Mouse (Mus musculus): ENCODE data around the gene Zfp607b. TPM values are rescaled to one million over a fixed set of nuclear protein-coding genes. Genes with fewer than 3 reads are reported as not detected.

Zfp607b gene
- polyA plus RNA-seq (2015; fragmentation: Nextera tagmentation; extraction: Ambion mirVana), result 4.0 and 5.4 TPM in 2 replicates

DNA sequence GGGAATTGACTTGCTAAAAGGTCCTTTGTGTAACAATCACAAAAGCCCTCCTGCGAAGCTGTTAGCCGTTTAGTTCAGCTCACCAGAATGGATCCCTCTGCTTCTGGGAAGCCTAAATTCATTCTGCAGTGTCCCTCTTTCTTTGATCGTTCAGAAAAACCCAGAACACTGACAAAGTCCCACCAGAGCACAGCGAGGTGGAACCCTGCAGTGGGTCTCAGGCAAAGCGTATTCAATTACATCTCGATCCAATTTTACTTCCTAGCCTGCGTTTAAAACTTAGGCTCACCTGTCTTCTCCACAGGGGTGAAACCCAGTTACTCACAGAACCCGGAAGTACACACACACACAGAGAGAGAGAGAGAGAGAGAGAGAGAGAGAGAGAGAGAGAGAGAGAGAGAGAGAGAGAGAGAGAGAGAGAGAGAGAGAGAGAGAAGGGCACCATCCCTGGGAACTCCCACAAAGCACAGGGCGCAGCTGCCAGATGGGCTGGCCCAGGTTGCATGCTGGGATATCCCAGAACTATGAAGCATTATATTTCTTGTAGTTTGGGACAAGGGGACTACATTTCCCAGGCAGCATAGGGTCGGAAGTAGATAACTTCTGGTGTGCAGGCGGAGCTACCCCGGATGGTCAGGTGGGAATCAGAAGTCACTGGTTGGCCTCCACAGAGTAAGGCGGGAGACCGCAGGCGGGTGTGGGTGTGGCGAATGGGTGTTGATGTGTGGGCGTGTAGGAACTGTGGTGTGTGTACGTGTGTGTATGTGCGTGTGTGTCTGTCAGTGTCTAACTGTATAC is at the start of gene Zfp607b:
Gene Zfp607b, plus strand, starts transcription at position 526 of the 798 bp plus-strand sequence.
- peak within 1 kb of the TSS; percentile 49 for H3K4me3 ChIP-seq (ENCODE audit: low read length)
- H3K27me3 ChIP-seq (ENCODE audit: insufficient read depth, low read length), result no peaks in the 10 kb centered on the region
- peak within 1 kb of the TSS; percentile 65 for H3K9ac ChIP-seq (replicated peaks; ENCODE audit: low read length)
- H3K36me3 ChIP-seq (ENCODE audit: insufficient read depth, low read length), result no peaks in the 10 kb centered on the region
- under 1% methylated on average over 19 of the region's 19 CpGs for WGBS
- peaks cover 10% of the 10 kb centered on the region; the same call in 1 of the 2 replicates for H3K4me1 ChIP-seq (ENCODE audit: insufficient read depth, low read length)
- peak within 1 kb of the TSS; percentile 43 for H3K27ac ChIP-seq (ENCODE audit: low read length)
- peak within 1 kb of the TSS; percentile 60 for H3K4me2 ChIP-seq (replicated peaks; ENCODE audit: low read depth, low read length)
- no peaks in the 10 kb centered on the region for H3K9me3 ChIP-seq (ENCODE audit: low read length)
- peak; percentile 99 for ATAC-seq (ENCODE audit: low FRiP score, low TSS enrichment)

DNA sequence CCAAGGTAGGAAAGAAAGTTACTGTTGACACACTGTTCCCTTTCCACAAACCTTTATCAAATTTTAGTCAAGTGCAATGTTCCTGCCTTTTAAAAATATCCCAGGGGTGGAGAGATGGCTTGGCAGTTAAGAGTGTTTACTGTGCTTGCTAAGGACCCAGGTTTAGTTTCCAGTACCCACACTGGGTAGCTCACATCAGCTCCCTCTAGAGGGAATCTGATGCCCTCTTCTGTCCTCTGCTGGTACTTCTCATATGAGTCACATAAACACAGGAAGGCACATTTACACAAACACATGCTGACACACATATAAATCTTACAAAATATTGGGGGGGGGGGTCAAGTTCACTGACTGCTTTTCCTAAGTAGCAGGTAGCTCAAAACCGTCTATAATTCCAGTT is 44.7 kb upstream of the Zfp607b start:
- Histone ChIP-seq H3K27ac (ENCODE audit: low read length) (no peak overlapping the region), H3K4me3 (ENCODE audit: low read length) (no peak overlapping the region), H3K4me2 (replicated peaks; ENCODE audit: low read depth, low read length) (no peak overlapping the region), H3K36me3 (ENCODE audit: insufficient read depth, low read length) (0 out of 2 replicates have a peak, but pooled peaks cover 5% of the 10 kb centered on the region), H3K9me3 (ENCODE audit: low read length) (no peaks in the 10 kb centered on the region), H3K27me3 (ENCODE audit: insufficient read depth, low read length) (no peaks in the 10 kb centered on the region), H3K4me1 (ENCODE audit: insufficient read depth, low read length) (no peaks in the 10 kb centered on the region), H3K9ac (replicated peaks; ENCODE audit: low read length) (no peak overlapping the region)
- no peak for ATAC-seq (ENCODE audit: low FRiP score, low TSS enrichment)
- WGBS, result 42% methylated on average over 1 of the region's 1 CpGs

DNA sequence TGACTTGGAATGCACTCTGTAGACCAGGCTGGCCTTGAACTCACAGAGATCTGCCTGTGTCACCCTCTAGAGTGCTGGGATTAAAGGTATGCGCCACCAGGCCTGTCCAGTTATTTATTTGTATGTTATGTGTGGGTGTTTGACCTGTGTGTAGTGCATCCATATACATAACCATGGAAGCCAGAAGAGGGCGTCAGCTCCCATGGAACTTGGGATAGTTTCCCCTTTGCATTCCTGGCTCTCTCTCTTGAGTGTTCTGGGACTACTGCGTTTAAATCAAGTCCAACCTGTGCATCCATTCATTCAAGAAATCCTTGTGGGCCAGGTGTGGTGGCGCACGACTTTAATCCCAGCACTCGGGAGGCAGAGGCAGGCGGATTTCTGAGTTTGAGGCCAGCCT is 42.6 kb upstream of the Zfp607b start:
- Histone ChIP-seq H3K9me3 (ENCODE audit: low read length) (no peaks in the 10 kb centered on the region), H3K4me2 (replicated peaks; ENCODE audit: low read depth, low read length) (no peak overlapping the region), H3K9ac (replicated peaks; ENCODE audit: low read length) (no peak overlapping the region), H3K4me3 (ENCODE audit: low read length) (no peak overlapping the region), H3K27ac (ENCODE audit: low read length) (no peak overlapping the region), H3K27me3 (ENCODE audit: insufficient read depth, low read length) (no peaks in the 10 kb centered on the region), H3K4me1 (ENCODE audit: insufficient read depth, low read length) (no peaks in the 10 kb centered on the region), H3K36me3 (ENCODE audit: insufficient read depth, low read length) (no peaks in the 10 kb centered on the region)
- ATAC-seq (ENCODE audit: low FRiP score, low TSS enrichment), result no peak
- 80% methylated on average over 7 of the region's 7 CpGs for WGBS

DNA sequence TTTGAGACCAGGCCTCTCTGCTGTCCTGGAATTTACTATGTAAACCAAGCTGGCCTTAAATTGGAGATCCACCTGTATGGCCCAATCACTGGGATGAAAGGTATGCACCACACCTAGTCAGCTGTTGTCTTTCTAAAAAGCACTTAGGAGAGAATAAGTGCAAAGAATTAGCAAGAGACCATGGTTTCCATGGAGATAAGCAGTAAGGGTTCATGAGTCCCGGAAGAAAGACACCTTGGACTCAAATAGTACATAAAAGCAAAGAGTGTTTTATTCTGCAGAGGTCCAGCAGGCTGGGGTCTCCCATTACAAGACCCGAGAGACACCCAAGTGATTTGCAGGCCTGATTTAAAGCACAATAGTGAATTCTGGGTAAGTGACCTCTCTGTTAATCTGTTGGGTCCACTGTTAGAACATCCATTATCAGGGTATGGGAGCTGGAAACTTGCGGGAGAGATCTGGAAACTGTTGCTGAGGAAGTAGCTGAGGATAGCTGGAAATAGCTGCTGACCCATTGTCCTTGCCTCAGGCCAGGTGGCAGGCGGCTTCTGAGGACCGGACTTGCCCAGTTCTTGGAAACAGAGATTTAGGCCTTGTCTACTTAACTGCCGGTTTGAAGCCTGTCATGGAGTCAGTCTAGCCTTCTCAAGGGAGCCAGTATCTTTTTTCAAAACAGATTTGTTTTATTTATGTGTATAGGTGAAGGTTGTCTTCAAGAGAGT is 41.7 kb upstream of the Zfp607b start:
- H3K27ac ChIP-seq (ENCODE audit: low read length), result no peak overlapping the region
- H3K27me3 ChIP-seq (ENCODE audit: insufficient read depth, low read length), result peaks cover 4% of the 10 kb centered on the region
- no peak for ATAC-seq (ENCODE audit: low FRiP score, low TSS enrichment)
- WGBS, result 76% methylated on average over 6 of the region's 6 CpGs
- no peak overlapping the region for H3K4me2 ChIP-seq (replicated peaks; ENCODE audit: low read depth, low read length)
- no peaks in the 10 kb centered on the region for H3K9me3 ChIP-seq (ENCODE audit: low read length)
- H3K4me1 ChIP-seq (ENCODE audit: insufficient read depth, low read length), result no peaks in the 10 kb centered on the region
- no peak overlapping the region for H3K4me3 ChIP-seq (ENCODE audit: low read length)
- H3K36me3 ChIP-seq (ENCODE audit: insufficient read depth, low read length), result no peaks in the 10 kb centered on the region
- no peak overlapping the region for H3K9ac ChIP-seq (replicated peaks; ENCODE audit: low read length)

DNA sequence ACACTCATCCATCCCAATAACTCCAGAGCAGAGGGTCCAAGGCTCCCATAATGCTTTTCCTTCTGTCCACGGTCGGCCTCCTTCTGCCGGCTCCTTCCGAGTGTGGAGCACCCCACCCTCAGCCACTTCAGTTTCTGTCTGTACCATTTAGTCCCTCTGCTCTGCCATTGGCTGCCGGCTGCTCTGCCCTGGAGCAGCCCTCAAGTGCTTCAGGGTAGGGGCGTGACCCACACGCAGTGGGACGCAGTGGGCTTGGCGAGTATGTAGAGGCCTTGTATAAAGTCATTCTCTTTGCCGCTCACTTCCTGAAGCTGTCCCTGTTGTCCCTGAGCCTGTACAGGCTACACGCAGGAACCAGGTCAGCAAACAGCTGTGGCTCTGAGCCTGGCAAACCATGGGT is 39.4 kb upstream of the Zfp607b start:
- Histone ChIP-seq H3K4me3 (ENCODE audit: low read length) (no peak overlapping the region), H3K9me3 (ENCODE audit: low read length) (no peaks in the 10 kb centered on the region), H3K4me2 (replicated peaks; ENCODE audit: low read depth, low read length) (no peak overlapping the region), H3K4me1 (ENCODE audit: insufficient read depth, low read length) (peaks cover 6% of the 10 kb centered on the region; the same call in 1 of the 2 replicates), H3K36me3 (ENCODE audit: insufficient read depth, low read length) (no peaks in the 10 kb centered on the region), H3K27me3 (ENCODE audit: insufficient read depth, low read length) (peaks cover 27% of the 10 kb centered on the region), H3K9ac (replicated peaks; ENCODE audit: low read length) (no peak overlapping the region), H3K27ac (ENCODE audit: low read length) (no peak overlapping the region)
- no peak; the same call in 1 of the 2 replicates for ATAC-seq (ENCODE audit: low FRiP score, low TSS enrichment)
- WGBS, result 90% methylated on average over 11 of the region's 11 CpGs

DNA sequence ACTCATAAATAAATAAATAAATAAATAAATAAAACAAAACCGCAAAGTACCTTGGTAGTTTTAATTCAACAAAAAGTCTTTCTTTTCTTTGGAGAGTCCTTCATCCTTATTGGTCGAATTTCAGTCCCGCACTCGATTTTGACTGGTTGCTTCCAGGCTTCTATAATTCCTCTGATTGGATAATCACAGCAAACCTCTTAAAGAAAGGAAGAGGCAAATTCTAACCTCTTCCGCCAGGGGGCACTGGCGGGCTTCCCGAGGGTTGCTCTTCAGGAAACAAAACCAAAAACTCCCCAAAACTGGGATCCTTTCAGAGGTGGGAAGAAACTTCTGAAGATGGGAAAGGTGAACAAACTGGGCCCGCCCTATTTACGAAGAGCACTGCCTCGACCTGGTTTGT is 38.2 kb upstream of the Zfp607b start:
- H3K9me3 ChIP-seq (ENCODE audit: low read length), result no peaks in the 10 kb centered on the region
- H3K27ac ChIP-seq (ENCODE audit: low read length), result no peak overlapping the region
- H3K4me3 ChIP-seq (ENCODE audit: low read length), result peak overlapping the region; percentile 22
- H3K9ac ChIP-seq (replicated peaks; ENCODE audit: low read length), result no peak overlapping the region
- H3K4me2 ChIP-seq (replicated peaks; ENCODE audit: low read depth, low read length), result peak overlapping the region; percentile 36
- WGBS, result 4% methylated on average over 10 of the region's 10 CpGs
- H3K27me3 ChIP-seq (ENCODE audit: insufficient read depth, low read length), result peaks cover 39% of the 10 kb centered on the region
- peaks cover 6% of the 10 kb centered on the region; the same call in 1 of the 2 replicates for H3K4me1 ChIP-seq (ENCODE audit: insufficient read depth, low read length)
- H3K36me3 ChIP-seq (ENCODE audit: insufficient read depth, low read length), result no peaks in the 10 kb centered on the region
- ATAC-seq (ENCODE audit: low FRiP score, low TSS enrichment), result no peak

DNA sequence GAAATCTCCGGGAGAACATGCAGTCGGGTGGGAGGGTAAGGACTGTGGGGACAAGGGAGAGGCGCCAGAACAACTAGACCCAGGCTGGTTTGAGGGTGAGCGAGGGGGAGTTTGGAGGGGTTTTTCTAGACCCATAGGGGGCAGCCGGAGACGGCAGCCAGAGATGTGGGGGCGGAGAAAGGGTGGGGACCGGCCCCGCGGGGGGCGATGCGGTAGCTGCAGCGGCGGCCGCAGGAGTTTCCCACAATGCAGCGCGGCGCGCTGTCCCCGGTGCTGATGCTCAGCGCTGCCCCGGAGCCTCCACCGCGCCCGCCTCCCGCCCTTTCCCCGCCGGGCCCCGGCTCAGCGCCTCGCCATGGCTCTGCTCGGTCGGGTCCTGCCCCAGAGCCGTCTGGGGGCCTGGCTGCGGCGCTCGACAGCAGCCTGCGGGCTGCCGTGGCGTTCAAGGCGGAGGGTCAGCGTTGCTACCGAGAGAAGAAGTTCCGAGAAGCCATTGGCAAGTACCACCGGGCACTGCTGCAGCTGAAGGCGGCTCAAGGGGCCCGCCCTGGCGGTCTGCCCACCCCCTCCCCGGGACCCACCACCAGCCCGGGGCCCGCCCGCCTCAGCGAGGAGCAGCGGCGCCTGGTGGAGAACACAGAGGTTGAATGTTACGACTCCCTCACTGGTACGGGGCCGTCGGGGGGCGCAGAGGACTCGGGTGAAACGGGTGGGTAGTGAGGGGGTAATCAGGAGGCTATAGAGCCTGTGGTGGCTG is 35.3 kb upstream of the Zfp607b start, which contains the start of gene Ttc9b:
Gene Ttc9b, plus strand, starts transcription at position 235 of the 757 bp plus-strand sequence.
- peaks cover 51% of the 10 kb centered on the region for H3K27me3 ChIP-seq (ENCODE audit: insufficient read depth, low read length)
- no peaks in the 10 kb centered on the region for H3K36me3 ChIP-seq (ENCODE audit: insufficient read depth, low read length)
- H3K4me3 ChIP-seq (ENCODE audit: low read length), result peak within 1 kb of the TSS; percentile 25
- H3K27ac ChIP-seq (ENCODE audit: low read length), result no peak within 1 kb of the TSS
- H3K9me3 ChIP-seq (ENCODE audit: low read length), result no peaks in the 10 kb centered on the region
- ATAC-seq (ENCODE audit: low FRiP score, low TSS enrichment), result peak; percentile 49; the same call in 1 of the 2 replicates
- H3K9ac ChIP-seq (replicated peaks; ENCODE audit: low read length), result no peak within 1 kb of the TSS
- H3K4me2 ChIP-seq (replicated peaks; ENCODE audit: low read depth, low read length), result peak within 1 kb of the TSS; percentile 45
- peaks cover 9% of the 10 kb centered on the region for H3K4me1 ChIP-seq (ENCODE audit: insufficient read depth, low read length)
- WGBS, result 6% methylated on average over 54 of the region's 62 CpGs

DNA sequence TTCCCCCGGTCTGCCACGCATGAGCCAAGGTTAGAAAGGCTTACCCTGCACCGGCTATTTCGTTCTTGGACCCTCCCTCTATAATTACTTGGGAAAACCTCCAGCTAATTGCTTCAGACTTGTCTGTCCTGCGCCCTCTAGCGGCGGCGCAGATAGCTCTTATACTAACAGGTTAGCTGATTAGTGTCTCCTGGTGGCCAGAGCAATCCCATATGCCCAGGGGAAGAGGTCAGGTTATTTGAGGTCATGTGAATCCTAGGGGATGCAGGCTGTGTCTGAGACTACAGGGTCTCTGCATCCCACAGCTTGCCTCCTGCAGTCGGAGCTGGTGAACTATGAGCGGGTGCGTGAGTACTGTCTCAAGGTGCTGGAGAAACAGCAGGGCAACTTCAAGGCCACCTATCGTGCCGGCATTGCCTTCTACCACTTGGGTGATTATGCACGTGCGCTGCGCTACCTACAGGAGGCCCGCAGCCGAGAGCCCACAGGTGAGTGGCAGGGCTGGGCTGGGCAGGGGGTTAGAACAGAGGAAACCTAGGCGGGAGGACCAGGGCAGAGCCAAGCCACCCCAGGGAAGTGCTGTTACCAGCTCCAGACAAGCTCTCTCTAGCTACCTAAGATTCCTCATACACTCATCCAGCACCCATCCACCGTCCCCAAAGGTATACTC is 34.4 kb upstream of the Zfp607b start:
- H3K4me1 ChIP-seq (ENCODE audit: insufficient read depth, low read length), result peaks cover 9% of the 10 kb centered on the region
- H3K4me2 ChIP-seq (replicated peaks; ENCODE audit: low read depth, low read length), result no peak overlapping the region
- H3K4me3 ChIP-seq (ENCODE audit: low read length), result no peak overlapping the region
- no peak for ATAC-seq (ENCODE audit: low FRiP score, low TSS enrichment)
- 67% methylated on average over 20 of the region's 20 CpGs for WGBS
- H3K27me3 ChIP-seq (ENCODE audit: insufficient read depth, low read length), result peaks cover 55% of the 10 kb centered on the region
- no peaks in the 10 kb centered on the region for H3K9me3 ChIP-seq (ENCODE audit: low read length)
- H3K27ac ChIP-seq (ENCODE audit: low read length), result no peak overlapping the region
- H3K9ac ChIP-seq (replicated peaks; ENCODE audit: low read length), result no peak overlapping the region
- no peaks in the 10 kb centered on the region for H3K36me3 ChIP-seq (ENCODE audit: insufficient read depth, low read length)

DNA sequence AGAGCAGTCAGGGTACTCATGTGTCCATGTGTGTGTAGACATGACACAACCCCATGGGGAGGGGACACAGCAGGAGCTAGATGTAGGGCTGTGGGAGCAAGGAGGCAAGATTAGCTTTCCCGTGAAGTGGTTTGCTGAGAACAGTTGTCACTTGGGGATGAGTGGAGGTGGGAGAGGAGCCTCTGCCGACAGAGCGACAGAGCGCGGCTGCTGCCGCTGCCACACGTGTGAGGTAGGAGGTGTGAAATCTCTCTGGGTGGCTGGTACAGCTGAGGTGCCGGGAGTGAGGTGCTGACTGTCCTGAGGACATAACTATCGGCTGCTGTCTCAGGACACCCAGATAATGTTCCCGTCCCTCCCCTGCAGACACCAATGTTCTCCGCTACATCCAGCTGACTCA is 33.6 kb upstream of the Zfp607b start:
- H3K4me2 ChIP-seq (replicated peaks; ENCODE audit: low read depth, low read length), result no peak overlapping the region
- no peak for ATAC-seq (ENCODE audit: low FRiP score, low TSS enrichment)
- H3K27ac ChIP-seq (ENCODE audit: low read length), result no peak overlapping the region
- no peaks in the 10 kb centered on the region for H3K36me3 ChIP-seq (ENCODE audit: insufficient read depth, low read length)
- no peak overlapping the region for H3K9ac ChIP-seq (replicated peaks; ENCODE audit: low read length)
- H3K9me3 ChIP-seq (ENCODE audit: low read length), result no peaks in the 10 kb centered on the region
- peaks cover 9% of the 10 kb centered on the region for H3K4me1 ChIP-seq (ENCODE audit: insufficient read depth, low read length)
- peaks cover 55% of the 10 kb centered on the region for H3K27me3 ChIP-seq (ENCODE audit: insufficient read depth, low read length)
- no peak overlapping the region for H3K4me3 ChIP-seq (ENCODE audit: low read length)
- 26% methylated on average over 11 of the region's 11 CpGs for WGBS

Measured in kidney, embryonic 16.5 days (tissue).